Mouse (Mus musculus) CH12.LX (cell line): ENCODE results near the gene Asic2.

Experiments used
- MAX ChIP-seq: IDR thresholded peaks from 2 replicates; pipeline ENCODE4 v1.6.1; 2011; ENCODE audit warnings: low read length, improper control_type of control experiment
- RCOR1 ChIP-seq: conservative IDR thresholded peaks from 2 replicates; pipeline ENCODE4 v1.6.1; 2012; ENCODE audit warnings: low read depth, mild to moderate bottlenecking, inconsistent platforms, low read length, improper control_type of control experiment
- TBP ChIP-seq: conservative IDR thresholded peaks from 2 replicates; pipeline ENCODE4 v1.6.1; 2011; ENCODE audit warnings: low read depth, low read length, improper control_type of control experiment

DNA sequence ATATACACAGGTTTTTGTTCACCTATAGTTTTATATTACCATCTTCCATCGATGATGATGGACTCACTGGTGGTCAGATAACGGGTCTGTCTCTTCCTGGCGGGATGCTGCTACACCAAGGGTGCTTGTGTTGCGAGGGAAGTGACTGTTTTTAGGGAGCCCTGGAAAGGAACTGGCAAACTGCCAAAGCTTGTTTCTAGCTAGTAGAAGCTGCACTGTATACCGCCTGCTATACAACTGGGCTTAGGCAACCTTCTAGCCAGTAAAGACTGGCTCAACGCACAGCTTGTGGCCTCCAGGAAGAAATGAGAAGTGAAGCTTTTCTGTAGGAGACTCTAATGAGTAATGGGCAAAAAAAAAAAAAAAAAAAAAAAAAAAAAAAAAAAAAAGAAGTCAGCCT, 1012.3 kb downstream of the Asic2 start:
- TF ChIP-seq MAX (no peak), TBP (no peak), RCOR1 (no peak)
